Mouse (Mus musculus) heart, embryonic 11.5 days (tissue): ENCODE data around the gene Psmd10. TPM values are rescaled to one million over a fixed set of nuclear protein-coding genes. Genes with fewer than 3 reads are reported as not detected.

Source experiments
- ATAC-seq: fragments of 200-750 bp; cut with Nextera tagmentation; replicated peaks from 2 replicates; pipeline ENCODE4 v1.8.0; 2017; ENCODE audit warnings: moderate library complexity; ENCODE audit not compliant: insufficient number of reproducible peaks, low FRiP score, low TSS enrichment
- H3K27ac ChIP-seq: fragments of 300-500 bp; sonication (generic); 2 replicates; pipeline ENCODE4 v1.5.1; 2014; ENCODE audit warnings: mild to moderate bottlenecking, low read depth, low read length
- H3K27me3 ChIP-seq: fragments of 300-500 bp; sonication (generic); 2 replicates; pipeline ENCODE4 v1.6.1; 2014; ENCODE audit warnings: mild to moderate bottlenecking, low read length, mixed read lengths; ENCODE audit not compliant: control insufficient read depth, insufficient read depth
- H3K36me3 ChIP-seq: fragments of 300-500 bp; sonication (generic); 2 replicates; pipeline ENCODE4 v1.6.1; 2014; ENCODE audit warnings: mild to moderate bottlenecking, low read length, moderate library complexity, mixed read lengths; ENCODE audit not compliant: control insufficient read depth, insufficient read depth
- H3K4me1 ChIP-seq: fragments of 300-500 bp; sonication (generic); 2 replicates; pipeline ENCODE4 v1.6.1; 2014; ENCODE audit warnings: low read length; ENCODE audit not compliant: control insufficient read depth, insufficient read depth
- H3K4me2 ChIP-seq: fragments of 300-500 bp; sonication (generic); 2 replicates; pipeline ENCODE4 v1.6.1; 2014; ENCODE audit warnings: mild to moderate bottlenecking, moderate library complexity
- H3K4me3 ChIP-seq: fragments of 300-500 bp; sonication (generic); 2 replicates; pipeline ENCODE4 v1.5.1; 2014; ENCODE audit warnings: low read depth, low read length
- H3K9ac ChIP-seq: fragments of 300-500 bp; sonication (generic); 2 replicates; pipeline ENCODE4 v1.6.1; 2014; ENCODE audit warnings: mild to moderate bottlenecking, low read depth, low read length, moderate library complexity
- H3K9me3 ChIP-seq: fragments of 300-500 bp; sonication (generic); replicated peaks from 2 replicates; pipeline ENCODE4 v1.6.1; 2016; ENCODE audit warnings: low read length; ENCODE audit not compliant: control insufficient read depth
- WGBS: fragments of 180-500 bp; shearing (Covaris S2); extraction: QIAGEN DNeasy Blood & Tissue Kit; methylation state at CpG from one replicate; pipeline ENCODE4 v1.1.7; 2014; ENCODE audit not compliant: insufficient replicate concordance; 5-methylcytosine and 5-hydroxymethylcytosine counted together
- polyA plus RNA-seq: library from polyadenylated mRNA; unstranded; fragments of >200 nt; fragmentation: Nextera tagmentation; extraction: Ambion mirVana; gene quantifications from 2 replicates; pipeline ENCODE4 v1.2.1, GENCODE M21; 2014

Psmd10 gene
- 37.6 and 37.7 TPM in 2 replicates for polyA plus RNA-seq

- Histone ChIP-seq H3K9ac (peak within 1 kb of the TSS; percentile 68), H3K4me1 (no peaks in the 10 kb centered on the region), H3K4me2 (peak within 1 kb of the TSS; percentile 63), H3K27ac (peak within 1 kb of the TSS; percentile 41; the same call in 1 of the 2 replicates), H3K36me3 (no peaks in the 10 kb centered on the region), H3K27me3 (no peaks in the 10 kb centered on the region), H3K9me3 (no peaks in the 10 kb centered on the region), H3K4me3 (peak within 1 kb of the TSS; percentile 53)
- peak; percentile 96 for ATAC-seq
- 15% methylated on average over 23 of the region's 23 CpGs for WGBS
Measured at GRCm38 (mm10) chrX:140956272-140956940, at the start of gene Psmd10, which contains the start of gene Atg4a. Psmd10 (minus strand) TSS chrX:140956728. Atg4a (plus strand) TSS chrX:140956907.

- ATAC-seq: no peak
- Histone ChIP-seq H3K27ac (no peak overlapping the region), H3K27me3 (peaks cover 23% of the 10 kb centered on the region), H3K36me3 (no peaks in the 10 kb centered on the region), H3K9ac (no peak overlapping the region), H3K9me3 (no peaks in the 10 kb centered on the region), H3K4me1 (no peaks in the 10 kb centered on the region), H3K4me2 (no peak overlapping the region), H3K4me3 (no peak overlapping the region)
Measured at GRCm38 (mm10) chrX:140998885-140999284, 42.4 kb upstream of the Psmd10 start.

- Histone ChIP-seq H3K4me2 (no peak overlapping the region), H3K9me3 (no peaks in the 10 kb centered on the region), H3K36me3 (no peaks in the 10 kb centered on the region), H3K9ac (no peak overlapping the region), H3K27ac (no peak overlapping the region), H3K4me3 (no peak overlapping the region), H3K4me1 (no peaks in the 10 kb centered on the region), H3K27me3 (peaks cover 24% of the 10 kb centered on the region)
- 87% methylated on average over 1 of the region's 1 CpGs for WGBS
- no peak for ATAC-seq
Measured at GRCm38 (mm10) chrX:140997912-140998545, 41.5 kb upstream of the Psmd10 start.

- Histone ChIP-seq H3K9me3 (no peaks in the 10 kb centered on the region), H3K4me1 (no peaks in the 10 kb centered on the region), H3K36me3 (no peaks in the 10 kb centered on the region), H3K27ac (no peak overlapping the region), H3K27me3 (peaks cover 26% of the 10 kb centered on the region), H3K9ac (no peak overlapping the region), H3K4me3 (no peak overlapping the region), H3K4me2 (no peak overlapping the region)
- WGBS: 62% methylated on average over 1 of the region's 1 CpGs
- ATAC-seq: no peak; the same call in 1 of the 2 replicates
Measured at GRCm38 (mm10) chrX:140996909-140997516, 40.5 kb upstream of the Psmd10 start.

- 84% methylated on average over 2 of the region's 2 CpGs for WGBS
- H3K4me1 ChIP-seq: no peaks in the 10 kb centered on the region
- H3K4me2 ChIP-seq: no peak overlapping the region
- no peak overlapping the region for H3K9ac ChIP-seq
- ATAC-seq: no peak
- no peaks in the 10 kb centered on the region for H3K9me3 ChIP-seq
- no peak overlapping the region for H3K4me3 ChIP-seq
- H3K36me3 ChIP-seq: no peaks in the 10 kb centered on the region
- no peak overlapping the region for H3K27ac ChIP-seq
- H3K27me3 ChIP-seq: peaks cover 5% of the 10 kb centered on the region
Measured at GRCm38 (mm10) chrX:140985256-140985655, 28.7 kb upstream of the Psmd10 start.

- Histone ChIP-seq H3K4me2 (no peak overlapping the region), H3K4me1 (no peaks in the 10 kb centered on the region; the same call in 1 of the 2 replicates), H3K9me3 (no peaks in the 10 kb centered on the region), H3K27ac (no peak overlapping the region), H3K36me3 (no peaks in the 10 kb centered on the region), H3K27me3 (peaks cover 5% of the 10 kb centered on the region), H3K9ac (no peak overlapping the region), H3K4me3 (no peak overlapping the region)
- 62% methylated on average over 6 of the region's 6 CpGs for WGBS
- ATAC-seq: no peak
Measured at GRCm38 (mm10) chrX:140984795-140985194, 28.3 kb upstream of the Psmd10 start.

- WGBS: 37% methylated on average over 6 of the region's 6 CpGs
- peaks cover 5% of the 10 kb centered on the region for H3K27me3 ChIP-seq
- no peak for ATAC-seq
- no peak overlapping the region for H3K4me2 ChIP-seq
- H3K4me3 ChIP-seq: no peak overlapping the region
- no peaks in the 10 kb centered on the region; the same call in 1 of the 2 replicates for H3K4me1 ChIP-seq
- H3K27ac ChIP-seq: no peak overlapping the region
- no peaks in the 10 kb centered on the region for H3K9me3 ChIP-seq
- H3K36me3 ChIP-seq: no peaks in the 10 kb centered on the region
- H3K9ac ChIP-seq: no peak overlapping the region
Measured at GRCm38 (mm10) chrX:140983206-140983960, 26.9 kb upstream of the Psmd10 start.

GRCm38 (mm10) chrX:140980163-140980562 is 23.6 kb upstream of the Psmd10 start:
- Histone ChIP-seq H3K9ac (no peak overlapping the region), H3K9me3 (no peaks in the 10 kb centered on the region), H3K36me3 (no peaks in the 10 kb centered on the region), H3K27ac (no peak overlapping the region), H3K4me2 (no peak overlapping the region), H3K27me3 (no peaks in the 10 kb centered on the region), H3K4me3 (no peak overlapping the region), H3K4me1 (no peaks in the 10 kb centered on the region; the same call in 1 of the 2 replicates)
- 76% methylated on average over 4 of the region's 4 CpGs for WGBS
- ATAC-seq: no peak
